Mouse (Mus musculus): Measurements from ENCODE around the gene Traf5. TPM values are rescaled to one million over a fixed set of nuclear protein-coding genes. Genes with fewer than 3 reads are reported as not detected.

Traf5 gene
- total RNA-seq, 2 experiments from 2014 or later: 26.2 to 28.6 TPM

DNA sequence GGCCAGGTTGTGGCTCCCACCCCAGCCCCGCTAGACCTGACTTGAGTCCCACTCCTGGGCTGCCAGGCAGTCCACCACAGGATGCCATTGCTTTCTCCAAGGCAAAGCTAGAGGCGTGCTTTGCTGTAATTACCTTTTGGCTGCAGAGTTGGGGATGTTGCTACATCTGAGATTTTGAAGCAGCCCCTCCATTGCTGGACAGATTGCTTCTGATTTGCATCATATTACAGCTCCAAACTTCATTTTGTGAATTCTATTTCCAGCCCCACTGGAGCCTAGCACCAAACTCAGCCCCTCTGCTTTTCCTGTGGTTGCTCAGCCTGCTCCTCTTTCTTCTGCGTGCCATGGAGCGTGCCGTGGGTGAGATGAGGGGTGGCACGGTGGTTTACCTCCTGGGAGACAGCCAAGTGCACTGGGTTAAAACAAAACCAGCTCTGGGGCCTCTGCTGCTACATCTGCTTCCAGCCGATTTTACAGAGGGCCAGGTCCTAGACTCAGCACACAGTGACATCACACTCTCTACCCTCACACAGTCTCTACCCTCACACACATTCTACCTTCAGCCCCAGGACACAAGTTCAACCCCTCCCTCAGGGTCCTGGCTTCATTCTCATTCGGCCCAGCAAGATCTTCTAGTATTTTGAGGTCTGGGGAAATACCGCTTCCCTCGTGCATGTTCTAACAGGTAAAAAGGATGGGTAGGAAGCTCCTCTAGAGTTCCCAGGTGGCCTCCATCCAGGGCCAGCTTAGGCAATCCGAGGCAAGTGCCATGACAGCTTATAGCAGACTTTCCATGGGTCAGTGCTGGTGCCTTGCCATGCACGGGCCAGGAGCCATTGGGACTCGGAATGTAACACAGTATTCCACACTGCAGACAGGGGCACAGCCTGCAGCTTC is 117.6 kb downstream of the Traf5 start:
- no peak for DNase-seq (ENCODE audit: low spot score in 2 of 2)

DNA sequence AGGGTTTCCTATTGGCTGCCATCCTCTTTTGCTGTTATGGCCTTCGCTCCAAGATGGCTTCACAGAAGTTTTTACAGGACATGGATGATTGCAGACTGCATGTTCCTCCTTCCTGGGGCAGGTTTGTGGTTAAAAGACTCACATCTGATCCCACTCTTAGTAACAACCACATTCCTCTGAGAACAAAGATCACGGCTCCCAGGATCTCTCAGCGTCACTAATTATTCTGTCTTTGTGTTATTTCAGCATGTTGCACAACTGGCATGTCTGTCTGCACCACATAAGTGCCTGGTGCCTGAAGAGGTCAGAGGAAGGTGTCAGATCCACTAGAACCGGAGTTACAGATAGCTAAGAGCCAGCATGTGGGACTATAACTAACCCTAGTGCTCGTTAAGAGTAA is 122.4 kb downstream of the Traf5 start:
- no peak for DNase-seq (ENCODE audit: low spot score in 2 of 2)

DNA sequence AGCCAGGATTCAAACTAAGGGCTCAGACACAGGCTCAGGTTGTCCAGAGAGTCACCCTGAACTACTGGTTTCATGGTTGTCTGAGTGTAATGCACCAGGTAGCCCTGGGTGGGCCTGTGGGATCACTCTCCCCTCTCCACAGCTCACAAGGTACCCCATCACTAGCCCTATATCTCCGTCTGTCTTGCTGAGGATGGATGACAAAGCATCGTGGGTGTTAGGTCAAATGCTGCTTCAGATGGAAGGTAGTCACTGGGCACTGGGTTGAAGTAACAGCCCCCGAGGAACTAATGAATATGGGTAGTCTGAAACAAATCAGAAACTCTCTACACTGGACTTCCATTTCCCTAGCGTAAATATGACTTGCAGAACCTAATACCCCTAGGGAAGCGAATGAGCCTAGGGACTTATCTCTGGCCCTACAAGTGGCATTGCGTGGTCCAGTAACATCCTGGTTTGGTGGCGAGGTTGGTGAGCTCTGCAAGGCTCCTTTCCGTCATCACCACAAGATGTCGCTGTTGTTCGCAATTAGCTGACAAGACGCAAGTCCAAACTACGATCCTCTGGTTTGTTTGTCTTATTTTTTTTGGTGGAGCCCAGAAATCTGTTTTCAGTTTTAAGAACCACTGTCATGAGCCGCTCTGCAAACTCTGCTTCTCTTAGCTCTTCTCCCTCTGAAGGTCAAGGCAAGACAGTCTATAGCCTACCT is 127.4 kb downstream of the Traf5 start:
- DNase-seq (ENCODE audit: low spot score in 2 of 2): peak; percentile 54 to 79

DNA sequence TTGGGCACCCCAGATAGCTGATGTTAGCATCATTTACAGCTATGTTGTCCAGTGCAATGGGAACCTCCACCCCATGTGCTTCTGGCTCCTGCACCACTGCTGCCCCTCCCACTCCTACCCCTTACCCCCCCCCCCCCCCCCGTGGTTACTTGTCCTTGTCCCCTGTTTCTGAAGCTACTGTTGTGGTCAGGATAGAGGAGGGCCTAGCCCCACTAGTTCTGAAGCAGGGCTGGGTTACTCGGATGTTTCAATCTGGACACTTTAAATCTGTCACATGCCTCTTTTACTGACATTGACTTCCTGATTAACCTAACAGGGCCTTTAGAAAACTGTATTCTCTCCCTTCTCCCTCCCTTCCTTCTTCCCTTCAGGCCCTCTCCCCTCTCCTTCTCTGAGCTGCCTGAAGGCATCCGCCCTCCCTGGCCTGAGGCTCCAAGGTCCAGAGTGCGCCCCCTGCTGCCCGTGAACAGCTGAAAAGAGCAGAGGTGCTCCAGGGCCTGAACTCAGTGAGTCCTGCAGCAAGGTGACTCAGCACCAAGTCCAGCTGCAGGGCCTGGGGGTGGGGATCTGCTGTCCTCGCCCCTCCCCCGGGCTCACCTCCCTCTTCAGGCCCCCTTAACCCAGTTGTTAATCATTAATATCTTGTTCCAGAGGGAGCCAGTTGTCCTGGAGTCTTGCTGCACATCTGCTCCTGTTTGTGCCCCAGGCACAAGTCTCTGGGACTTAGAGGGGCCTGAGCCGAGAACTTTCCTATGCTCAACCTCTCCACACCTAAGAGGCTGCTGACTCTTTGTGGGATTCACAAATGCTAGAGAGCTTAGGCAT is 128.2 kb downstream of the Traf5 start:
- peak; percentile 82 to 89 for DNase-seq (ENCODE audit: low spot score in 2 of 2)

DNA sequence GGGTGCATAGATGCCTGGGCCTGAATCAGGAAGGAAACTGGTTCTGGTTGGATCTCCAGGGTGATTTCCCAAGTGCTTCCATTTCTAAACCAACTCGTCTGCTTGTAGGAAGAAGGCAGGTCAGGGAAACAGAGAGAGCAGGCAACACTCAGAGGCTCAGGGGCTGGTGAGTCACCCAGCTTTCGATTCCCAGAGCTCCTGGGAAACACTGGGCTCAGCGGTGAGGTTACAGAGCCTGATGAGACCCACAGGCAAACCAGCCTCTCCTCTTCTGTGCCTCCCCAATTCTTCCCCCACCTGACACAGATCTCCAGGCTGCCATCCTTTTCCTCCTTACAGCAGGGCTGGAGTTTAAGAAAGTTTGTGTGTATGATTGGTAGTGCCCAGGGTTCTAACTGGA is 128.9 kb downstream of the Traf5 start:
- DNase-seq (ENCODE audit: low spot score in 2 of 2): no peak

DNA sequence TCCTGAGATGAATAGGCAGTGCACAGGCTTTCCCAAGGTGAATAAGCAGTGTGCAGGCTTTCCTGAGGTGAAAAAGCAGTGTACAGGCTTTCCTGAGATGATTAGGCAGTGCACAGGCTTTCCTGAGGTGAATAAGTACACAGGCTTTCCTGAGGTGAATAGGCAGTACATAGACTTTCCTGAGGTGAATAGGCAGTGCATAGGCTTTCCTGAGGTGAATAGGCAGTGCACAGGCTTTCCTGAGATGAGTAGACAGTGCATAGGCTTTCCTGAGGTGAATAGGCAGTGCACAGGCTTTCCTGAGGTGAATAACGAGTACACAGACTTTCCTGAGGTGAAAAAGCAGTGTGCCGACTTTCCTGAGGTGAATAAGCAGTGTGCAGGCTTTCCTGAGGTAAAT is 131.4 kb downstream of the Traf5 start:
- no peak for DNase-seq (ENCODE audit: low spot score in 2 of 2)

DNA sequence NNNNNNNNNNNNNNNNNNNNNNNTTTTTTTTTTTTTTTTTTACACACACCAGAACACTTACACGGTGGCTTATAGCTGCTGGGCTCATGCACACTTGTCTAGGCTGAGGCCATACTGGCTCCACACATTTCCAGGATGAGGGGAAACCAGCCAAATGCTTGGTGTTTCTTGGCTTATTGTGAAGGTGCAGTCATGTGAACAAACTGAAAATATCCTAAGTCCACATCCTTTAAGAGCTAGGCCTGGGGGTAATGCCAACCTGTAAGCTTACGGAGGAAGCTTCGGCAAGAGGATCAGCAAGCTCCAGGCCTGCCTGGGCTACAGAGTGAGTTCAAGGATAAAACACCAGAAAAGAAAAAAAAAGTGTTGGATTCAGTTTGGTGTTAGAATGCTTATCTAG is 135.0 kb downstream of the Traf5 start:
- DNase-seq (ENCODE audit: low spot score in 2 of 2): no peak

DNA sequence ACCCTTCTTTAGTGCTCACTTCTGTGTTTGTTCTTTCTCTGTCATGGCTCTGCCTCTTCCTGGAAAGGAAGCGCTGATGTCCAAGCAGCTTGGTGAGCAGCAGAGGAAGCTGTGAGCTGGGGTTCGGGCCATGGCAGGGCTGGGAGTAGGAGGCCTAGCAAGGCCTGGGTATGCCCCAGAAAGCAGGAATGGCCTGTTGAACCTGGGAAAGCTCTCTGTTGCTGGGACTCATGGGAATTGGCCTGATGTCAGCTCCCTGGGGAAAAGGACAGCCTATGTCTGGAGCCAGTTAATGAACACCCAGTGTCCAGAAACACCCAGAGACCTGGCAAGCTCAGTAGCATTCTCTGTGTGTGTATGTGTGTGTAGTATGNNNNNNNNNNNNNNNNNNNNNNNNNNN is 135.5 kb downstream of the Traf5 start:
- no peak for DNase-seq (ENCODE audit: low spot score in 2 of 2)

DNA sequence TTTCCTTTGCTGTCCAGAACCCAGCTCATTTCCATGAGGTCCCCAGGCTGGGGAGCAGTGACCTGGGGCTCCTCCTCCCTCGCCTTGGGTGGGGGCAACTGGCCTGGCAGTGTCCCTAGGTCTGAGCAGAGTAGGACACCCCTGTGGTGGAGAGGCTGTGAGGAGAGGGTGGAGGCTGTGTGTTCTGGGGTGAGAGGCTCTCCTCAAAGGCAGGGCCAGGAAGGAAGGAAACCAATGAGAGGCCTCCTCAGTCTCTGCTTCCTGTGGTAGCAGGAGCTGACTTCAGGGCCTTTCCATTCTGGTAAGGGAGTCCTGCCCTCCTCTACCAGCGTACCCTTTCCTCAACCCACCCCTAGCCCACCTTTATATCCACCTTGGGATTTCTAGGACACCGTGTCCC is 136.1 kb downstream of the Traf5 start:
- DNase-seq (ENCODE audit: low spot score in 2 of 2): no peak

DNA sequence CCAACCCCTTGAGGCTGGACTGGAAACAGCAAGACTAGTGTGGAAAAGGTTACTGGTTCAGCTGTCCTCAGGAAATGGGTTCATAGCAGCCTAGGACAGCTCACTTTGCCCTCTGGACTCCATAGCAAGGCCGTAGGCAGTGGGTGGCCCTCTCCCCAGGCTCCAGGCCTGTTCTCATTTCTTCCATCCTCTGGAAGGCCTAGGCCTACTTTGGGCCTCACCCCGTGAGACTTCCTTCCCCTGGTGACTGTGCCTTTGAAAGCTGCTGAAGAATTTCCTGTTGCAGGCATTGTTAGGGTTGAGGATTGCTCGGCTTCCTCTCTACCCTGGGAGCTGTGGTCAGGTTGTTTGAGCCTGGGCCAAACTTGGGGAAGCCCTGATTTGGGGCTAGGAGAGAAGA is 137.3 kb downstream of the Traf5 start:
- no peak for DNase-seq (ENCODE audit: low spot score in 2 of 2)

DNA sequence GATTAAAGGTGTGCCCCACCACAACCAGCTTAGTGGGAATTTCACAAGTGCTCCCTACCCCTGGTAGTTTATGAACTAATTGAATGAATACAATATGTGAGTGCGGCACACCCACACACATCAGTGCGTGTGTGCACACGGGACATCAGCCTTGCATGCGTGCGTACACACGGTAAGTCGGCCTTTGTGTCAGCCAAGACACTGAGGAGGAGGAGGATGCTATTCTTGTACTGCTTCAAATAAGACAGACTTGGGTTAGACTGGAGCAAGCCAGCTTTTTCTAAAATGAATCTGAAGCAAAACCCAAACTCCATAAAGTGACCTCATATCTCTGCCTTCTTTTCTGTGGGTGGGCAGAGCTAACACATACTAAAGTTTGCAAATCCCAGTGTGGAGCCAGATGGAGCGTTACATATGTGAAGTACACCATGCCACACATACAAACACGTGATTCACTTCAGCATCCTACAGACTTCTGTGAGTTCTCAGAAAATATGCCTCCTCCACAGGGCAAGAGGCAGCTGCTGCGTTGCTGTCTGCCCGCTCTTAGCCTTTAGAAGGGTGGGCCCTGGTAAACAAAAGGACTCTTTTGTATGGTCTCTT is 139.5 kb downstream of the Traf5 start:
- DNase-seq (ENCODE audit: low spot score in 2 of 2): no peak

DNA sequence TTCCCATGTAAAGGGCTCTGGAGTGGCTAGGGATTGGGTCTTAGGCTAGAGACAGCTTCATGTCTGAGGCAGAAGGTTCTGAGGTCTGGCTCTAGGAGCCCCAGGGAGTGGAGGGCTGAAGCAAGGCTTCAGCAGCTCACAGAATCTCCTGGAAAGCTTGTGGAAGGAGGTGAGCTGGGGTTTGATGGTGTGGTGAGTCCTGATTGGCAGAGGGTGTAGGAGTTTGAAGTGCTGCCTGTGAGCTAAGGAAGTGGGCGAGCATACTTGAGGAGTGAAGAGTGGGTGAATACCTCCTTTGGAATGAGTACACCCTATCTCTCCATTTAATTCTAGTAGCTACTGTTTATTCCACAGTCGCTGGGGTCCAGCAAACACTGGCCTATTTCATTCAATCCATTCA is 141.7 kb downstream of the Traf5 start:
- DNase-seq (ENCODE audit: low spot score in 2 of 2): no peak

DNA sequence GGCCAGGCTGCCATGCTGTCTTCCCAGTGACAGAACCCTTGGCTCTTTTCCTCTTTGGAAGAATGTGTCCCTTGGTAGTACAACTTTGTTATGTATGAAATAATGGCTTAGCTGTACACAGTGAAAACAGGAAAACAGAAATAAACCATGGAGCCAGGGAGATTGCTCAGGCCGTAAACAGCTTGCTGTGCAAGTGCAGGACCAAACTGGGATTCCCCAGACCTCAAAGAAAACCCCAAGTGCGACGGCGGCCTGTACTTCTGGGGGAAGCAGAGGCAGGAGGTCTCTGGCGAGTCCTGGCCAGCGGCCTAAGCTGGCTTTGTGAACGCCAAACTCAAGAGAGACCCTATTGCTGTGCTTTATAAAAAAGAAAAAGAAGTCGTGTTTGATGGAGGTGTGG is 143.8 kb downstream of the Traf5 start:
- DNase-seq (ENCODE audit: low spot score in 2 of 2): no peak

DNA sequence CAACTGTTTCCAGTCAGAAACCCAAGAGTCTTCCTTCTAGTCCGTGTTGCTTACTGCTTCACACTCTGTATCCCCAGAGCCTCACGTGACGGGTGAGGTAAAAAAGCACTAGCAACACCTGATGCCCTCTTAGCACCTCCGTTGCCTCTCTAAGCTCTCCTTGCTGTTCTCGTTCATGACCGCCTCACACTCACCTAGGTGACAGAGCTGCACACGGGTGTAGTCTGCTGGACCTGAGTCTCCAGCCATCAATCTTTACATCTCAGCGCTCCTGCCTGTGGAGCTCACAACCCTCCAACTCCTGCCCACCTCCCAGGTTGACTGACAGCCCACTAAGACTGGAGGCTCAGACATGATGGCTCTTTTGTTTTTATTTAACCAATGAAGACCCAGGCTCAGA is 144.6 kb downstream of the Traf5 start:
- DNase-seq (ENCODE audit: low spot score in 2 of 2): no peak

Small RNA genes within 50 kb of the gene (microRNA-seq; reads per million reads assigned to microRNA genes)
- gene Mir3473c: not detected

Other genes with a start within 250 kb of the Traf5 start
- gene Slc30a1, start 185.8 kb downstream of the Traf5 start, total RNA-seq (2021): 1 to 10 TPM; 7.6 to 9.3 TPM
- gene Rd3, start 115.2 kb downstream of the Traf5 start, total RNA-seq (2021): not detected
- gene Rcor3, start 45.5 kb upstream of the Traf5 start, total RNA-seq (2021): 10 to 100 TPM; 38.8 to 40.7 TPM
- under 1 TPM; 0.10 to 0.12 TPM for gene Kcnh1, start 98.2 kb upstream of the Traf5 start, total RNA-seq (2021)

Data from gastrocnemius, postnatal 4 days (tissue).